In the genomic region with DNA sequence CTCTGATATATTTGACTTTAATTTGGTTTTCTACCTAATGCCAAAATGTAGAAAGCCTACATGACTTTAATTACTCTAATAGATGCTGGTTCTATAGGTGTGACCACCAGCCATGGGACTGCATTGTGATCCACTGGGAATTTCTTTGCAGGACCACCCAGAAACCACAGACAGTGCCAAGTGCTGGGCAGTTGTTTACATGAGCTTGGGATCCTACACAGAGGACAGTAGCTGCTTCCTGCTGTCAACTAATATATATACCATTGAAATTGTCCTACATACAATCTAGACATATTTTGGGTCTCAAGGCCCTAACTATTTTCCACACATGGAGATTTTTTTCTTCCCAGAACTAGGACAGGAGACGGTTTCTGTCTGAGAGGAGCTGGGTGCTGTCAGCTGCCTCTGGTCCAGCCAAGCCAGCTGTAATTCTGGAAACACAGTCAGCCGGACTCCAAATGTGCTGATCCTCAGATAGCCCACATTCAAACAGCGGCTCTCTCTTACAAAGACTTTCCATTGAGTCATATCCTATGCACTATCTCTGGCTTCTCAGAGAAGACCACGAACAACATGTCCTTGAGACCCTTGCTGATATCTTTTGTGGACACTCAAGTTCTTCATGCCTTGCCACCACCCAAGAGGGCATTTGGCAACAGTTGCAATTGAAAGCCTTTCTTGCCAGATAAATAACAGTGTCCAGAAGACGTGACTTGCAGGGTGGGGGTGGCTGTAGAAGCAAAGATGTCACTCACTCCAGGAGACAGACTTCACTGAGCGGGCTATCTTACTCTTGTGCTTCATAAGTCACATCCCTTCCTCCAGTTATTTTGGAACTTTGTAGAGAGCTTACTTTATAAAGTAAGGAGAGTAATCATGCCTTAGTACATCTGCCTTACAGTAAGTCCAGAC, we compare ENCODE assay signal across 11 mouse cellular contexts.
DNase-seq lines count a peak whose midpoint lies in the region; ATAC-seq and TF ChIP-seq lines count a peak whose summit lies in the region.
"Had no signal": no experiment of that assay in that cellular context is flagged by ENCODE, and none has a peak within 500 bp of the region (broad histone marks: within the 10 kb centered on the region; RNA-seq: fewer than 3 reads in every experiment).

No protein-coding gene starts in this region.

- no peak; the same call in 1 of the 2 replicates for ATAC-seq in heart, embryonic 13.5 days (ENCODE audit: extremely low read depth, insufficient number of reproducible peaks, low FRiP score, low TSS enrichment)
- ATAC-seq in liver, embryonic 14.5 days (ENCODE audit: insufficient read depth): peak; percentile 52; the same call in 1 of the 2 replicates
- no peak for ATAC-seq in erythroblast, adult 5-6 weeks (replicated peaks; ENCODE audit: low FRiP score, poor library complexity, severe bottlenecking)
- ATAC-seq in hindbrain, embryonic 11.5 days (ENCODE audit: low FRiP score): no peak

- no peaks in the 10 kb centered on the region for H3K9me3 ChIP-seq in heart, embryonic 13.5 days
- H3K9me3 ChIP-seq in liver, embryonic 14.5 days (ENCODE audit: control insufficient read depth, low read length): no peaks in the 10 kb centered on the region
- no peaks in the 10 kb centered on the region for H3K9me3 ChIP-seq in hindbrain, embryonic 11.5 days (ENCODE audit: control insufficient read depth, low read length)
- H3K9me3 ChIP-seq: hindbrain, embryonic 13.5 days; midbrain, embryonic 12.5 days had no signal

- 28% methylated on average over 6 of the region's 6 CpGs for WGBS in heart, embryonic 13.5 days
- 16% methylated on average over 6 of the region's 6 CpGs for WGBS in liver, embryonic 14.5 days (ENCODE audit: insufficient replicate concordance)
- WGBS in hindbrain, embryonic 11.5 days: 81% methylated on average over 6 of the region's 6 CpGs

- H3K9ac ChIP-seq in heart, embryonic 13.5 days: no peak overlapping the region
- no peak overlapping the region for H3K9ac ChIP-seq in liver, embryonic 14.5 days (replicated peaks)
- H3K9ac ChIP-seq in hindbrain, embryonic 11.5 days (ENCODE audit: low read depth, low read length): no peak overlapping the region
- H3K9ac ChIP-seq: hindbrain, embryonic 13.5 days; midbrain, embryonic 12.5 days had no signal

- no peak for DNase-seq in left cerebral cortex, adult 2 months (ENCODE audit: extremely low spot score in 1 of 2, low spot score in 2 of 2)
- DNase-seq in left cerebral cortex, postnatal 10 days (ENCODE audit: extremely low spot score in 1 of 2, low spot score in 2 of 2): no peak
- peak; percentile 66 for DNase-seq in brain, adult 2 months (ENCODE audit: low read depth, low spot score)
- DNase-seq in liver, embryonic 14.5 days (ENCODE audit: low read depth in 3 of 3, low spot score in 3 of 3): no peak
- DNase-seq in spleen, postnatal 4 days (ENCODE audit: low spot score in 2 of 2): no peak
- DNase-seq in hindbrain, embryonic 11.5 days (ENCODE audit: low spot score): no peak
- DNase-seq: cerebellum, postnatal 10 days had no signal

- no peaks in the 10 kb centered on the region for H3K27me3 ChIP-seq in heart, embryonic 13.5 days (replicated peaks)
- no peaks in the 10 kb centered on the region for H3K27me3 ChIP-seq in liver, embryonic 14.5 days (ENCODE audit: control insufficient read depth, insufficient read depth, low read length)
- H3K27me3 ChIP-seq in hindbrain, embryonic 11.5 days (ENCODE audit: control insufficient read depth, insufficient read depth, low read length): no peaks in the 10 kb centered on the region
- H3K27me3 ChIP-seq: hindbrain, embryonic 13.5 days; midbrain, embryonic 12.5 days had no signal

- TF ChIP-seq EP300 in liver, embryonic 14.5 days (IDR thresholded peaks at IDR 0.05; ENCODE audit: low read depth): no peak

- no peak overlapping the region for H3K4me3 ChIP-seq in left cerebral cortex, adult 2 months
- H3K4me3 ChIP-seq in heart, embryonic 13.5 days: no peak overlapping the region
- H3K4me3 ChIP-seq in liver, embryonic 14.5 days (ENCODE audit: insufficient read depth in 1 of 2, low read depth in 2 of 2, low read length in 2 of 2): no peak overlapping the region
- no peak overlapping the region for H3K4me3 ChIP-seq in hindbrain, embryonic 11.5 days (ENCODE audit: low read depth, low read length)
- H3K4me3 ChIP-seq: hindbrain, embryonic 13.5 days; midbrain, embryonic 12.5 days had no signal

- H3K4me1 ChIP-seq in heart, embryonic 13.5 days: no peaks in the 10 kb centered on the region
- H3K4me1 ChIP-seq in liver, embryonic 14.5 days (replicated peaks; ENCODE audit: control insufficient read depth in 2 of 2, insufficient read depth in 2 of 2, low read length in 1 of 2): no peaks in the 10 kb centered on the region; a peak in 1 of 4 replicates
- H3K4me1 ChIP-seq in hindbrain, embryonic 11.5 days (replicated peaks; ENCODE audit: control insufficient read depth, insufficient read depth, low read length): no peaks in the 10 kb centered on the region
- H3K4me1 ChIP-seq: hindbrain, embryonic 13.5 days; midbrain, embryonic 12.5 days had no signal

- intact Hi-C loops in left cerebral cortex, adult 2 months (cut with DNase I): no loop called here
- intact Hi-C loops in left cerebral cortex, postnatal 10 days (cut with DNase I): no loop called here

- no peak for TF ChIP-seq CTCF in left cerebral cortex, adult 2 months (IDR thresholded peaks at IDR 0.05)
- no peak for TF ChIP-seq CTCF in liver, embryonic 14.5 days (IDR thresholded peaks at IDR 0.05; ENCODE audit: low read depth)

- H3K36me3 ChIP-seq in heart, embryonic 13.5 days: no peaks in the 10 kb centered on the region
- no peaks in the 10 kb centered on the region for H3K36me3 ChIP-seq in liver, embryonic 14.5 days (replicated peaks; ENCODE audit: control insufficient read depth, insufficient read depth, low read depth)
- H3K36me3 ChIP-seq in hindbrain, embryonic 11.5 days (ENCODE audit: control insufficient read depth, insufficient read depth, low read length): no peaks in the 10 kb centered on the region
- H3K36me3 ChIP-seq: hindbrain, embryonic 13.5 days; midbrain, embryonic 12.5 days had no signal

- no peak overlapping the region for H3K4me2 ChIP-seq in heart, embryonic 13.5 days
- H3K4me2 ChIP-seq in liver, embryonic 14.5 days (ENCODE audit: low read depth): no peak overlapping the region
- H3K4me2 ChIP-seq in hindbrain, embryonic 11.5 days (replicated peaks; ENCODE audit: low read depth, low read length): no peak overlapping the region
- H3K4me2 ChIP-seq: hindbrain, embryonic 13.5 days; midbrain, embryonic 12.5 days had no signal

- H3K27ac ChIP-seq in left cerebral cortex, adult 2 months: peak overlapping the region; percentile 51
- H3K27ac ChIP-seq in heart, embryonic 13.5 days (replicated peaks): peak overlapping the region; percentile 31
- no peak overlapping the region for H3K27ac ChIP-seq in liver, embryonic 14.5 days
- H3K27ac ChIP-seq in hindbrain, embryonic 11.5 days (ENCODE audit: low read depth, low read length): no peak overlapping the region
- H3K27ac ChIP-seq: hindbrain, embryonic 13.5 days; midbrain, embryonic 12.5 days had no signal

Comparison
In these comparisons a context has a peak if more than half of its experiments do, and no peak if none do; other contexts are left out.
1. H3K27ac ChIP-seq: peak in left cerebral cortex, adult 2 months (single experiment) and heart, embryonic 13.5 days (single experiment); none in liver, embryonic 14.5 days (single experiment) and hindbrain, embryonic 11.5 days (single experiment).